Mouse (Mus musculus) spleen, postnatal 14 days (tissue): ENCODE measurements at regions not wholly inside any gene's neighbourhood (a gene's known extent, or its start where the extent isn't known, plus 50 kb on each side); places are given as distances from the start of the nearest gene placed in this dataset.

Source experiments
- DNase-seq, 2 experiments: peaks; one replicate each; pipeline ENCODE4 v3.0.0; 2021 to 2022; ENCODE audit warnings: low spot score in 2 of 2

- DNase-seq: no peak
Measured at GRCm38 (mm10) chr19:28111263-28112180, 100.6 kb upstream of the Rfx3 start.

DNA sequence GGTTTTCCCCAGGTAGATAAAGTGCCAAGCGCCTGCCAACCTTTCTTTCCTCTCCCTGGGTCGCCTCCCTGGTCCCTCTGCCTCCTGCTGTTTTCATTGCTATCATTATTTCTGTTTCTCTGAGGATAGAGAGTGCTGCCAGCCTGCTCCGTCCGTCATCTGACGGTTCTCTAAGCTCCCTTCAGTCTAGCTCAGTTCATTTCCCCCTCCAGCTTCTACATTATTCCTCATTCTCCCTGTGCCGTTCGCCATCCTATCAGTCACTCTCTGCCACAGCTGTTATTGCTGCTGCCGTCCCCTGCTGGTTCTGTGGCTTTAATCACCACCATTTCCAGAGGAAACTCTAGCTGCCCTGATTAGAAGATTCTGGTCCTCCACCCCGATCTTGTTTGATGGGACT is 84.7 kb upstream of the Rfx3 start:
- DNase-seq: no peak

DNA sequence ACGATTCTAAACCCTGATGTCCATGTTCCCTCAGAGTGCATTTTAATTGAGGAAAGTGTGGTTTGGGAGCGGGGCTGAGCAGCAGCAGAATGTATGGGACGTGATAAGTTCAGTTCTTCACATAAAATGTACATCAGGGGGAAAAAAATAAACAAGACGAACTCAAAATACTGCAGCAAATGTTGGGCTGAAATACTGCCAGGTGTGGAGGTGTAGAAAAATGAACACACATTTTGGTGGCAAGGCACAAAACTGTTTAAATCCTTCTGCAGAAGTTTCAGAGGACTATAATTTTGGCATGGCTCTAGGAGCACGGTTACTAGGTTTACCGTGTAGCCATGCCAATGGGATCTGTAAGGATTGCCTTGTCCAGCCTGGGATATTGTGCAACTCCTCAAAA is 81.3 kb upstream of the Rfx3 start:
- DNase-seq: no peak

DNA sequence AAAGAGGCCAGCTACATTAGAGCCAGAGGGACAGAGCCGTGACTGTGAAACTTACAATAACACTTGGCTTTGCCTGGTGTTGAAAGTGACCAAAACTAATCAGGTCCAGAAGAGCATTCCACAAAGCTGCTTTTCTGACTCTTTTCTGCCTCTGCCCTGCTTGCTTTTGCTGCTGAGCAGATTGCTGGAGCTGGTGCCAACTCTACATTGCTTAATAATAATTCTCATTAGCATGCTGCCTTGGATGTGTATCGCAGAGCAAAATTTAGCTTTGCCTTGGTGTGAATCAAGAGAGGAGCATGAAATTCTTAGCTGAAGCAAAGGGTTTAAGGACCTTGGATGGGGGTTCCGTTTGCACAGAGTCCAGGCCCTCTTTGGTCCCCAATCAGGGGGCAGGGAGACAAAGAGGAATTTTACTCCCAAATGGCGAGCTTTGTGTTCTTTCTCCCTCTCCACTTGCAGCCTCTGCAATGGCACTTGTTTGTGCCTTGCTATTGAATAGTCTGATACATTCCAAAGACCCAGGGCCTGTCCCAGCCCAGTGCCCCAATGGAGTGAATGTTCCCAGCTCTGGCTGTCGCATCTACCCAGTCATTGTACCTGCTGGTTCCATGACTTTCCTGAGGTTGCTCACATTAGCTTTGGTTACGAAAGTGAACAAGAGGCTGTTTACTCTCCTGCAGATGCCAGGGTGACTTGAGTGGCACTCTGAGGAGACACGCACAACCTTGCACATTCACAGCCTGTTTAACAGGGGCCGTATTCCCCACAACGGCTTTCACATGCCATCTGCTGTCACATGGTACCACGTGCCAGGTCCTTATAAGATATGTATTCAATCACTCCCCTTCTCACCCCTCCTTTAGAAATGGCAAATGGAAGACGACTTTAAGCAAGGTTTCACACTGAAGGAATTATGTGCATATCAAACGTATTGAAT is 76.9 kb upstream of the Rfx3 start:
- no peak for DNase-seq

DNA sequence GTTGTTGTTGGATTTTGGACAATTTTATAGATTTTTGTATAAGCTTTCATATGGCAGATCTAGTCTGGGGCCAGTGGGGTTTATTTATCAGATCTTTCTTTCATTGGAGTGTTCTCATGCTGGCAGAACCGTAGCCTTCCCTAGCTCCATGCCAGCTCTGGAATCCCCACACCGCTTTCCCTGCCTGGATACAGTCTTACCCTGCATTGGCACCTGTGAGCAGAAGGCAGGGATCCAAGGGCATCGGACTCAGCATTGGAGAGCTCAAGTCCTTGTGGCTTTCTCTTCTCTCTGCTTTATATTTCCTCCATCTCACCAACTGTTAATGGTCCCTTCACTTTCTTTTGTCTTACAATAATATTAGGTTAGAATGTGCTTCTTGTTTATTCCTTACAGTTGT is 59.4 kb upstream of the Rfx3 start:
- DNase-seq: no peak
